In the genomic region with DNA sequence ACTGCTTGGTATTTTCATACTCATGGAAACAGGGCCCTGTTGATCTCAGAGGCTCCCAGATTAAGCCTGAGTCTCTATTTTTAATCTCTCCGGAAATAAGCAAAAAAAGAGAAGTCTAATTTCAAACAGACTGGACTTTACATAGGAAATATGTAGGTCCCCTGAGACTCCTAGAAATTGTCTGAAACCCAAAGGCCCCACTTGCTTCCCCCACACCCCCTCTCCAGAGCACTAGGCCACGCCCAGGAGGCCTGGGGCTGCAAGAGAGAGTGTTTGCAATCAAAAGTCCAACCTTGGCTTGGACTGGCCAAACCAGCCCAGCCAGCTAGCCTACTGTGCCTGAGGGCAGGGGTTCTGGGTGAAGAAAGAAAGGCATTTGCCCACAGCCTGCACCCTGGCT, we compare ENCODE assay signal across 9 mouse cellular contexts.
DNase-seq lines count a peak whose midpoint lies in the region; ATAC-seq lines count a peak whose summit lies in the region.
"Had no signal": no experiment of that assay in that cellular context is flagged by ENCODE, and none has a peak within 500 bp of the region (broad histone marks: within the 10 kb centered on the region; RNA-seq: fewer than 3 reads in every experiment).

No protein-coding gene starts in this region.

- no peak for ATAC-seq in midbrain, embryonic 16.5 days
- no peak for ATAC-seq in midbrain, embryonic 11.5 days (ENCODE audit: low FRiP score)
- ATAC-seq in heart, embryonic 15.5 days (replicated peaks; ENCODE audit: insufficient number of reproducible peaks, insufficient read depth, low FRiP score, low read depth), result no peak
- no peak for ATAC-seq in forebrain, embryonic 15.5 days (replicated peaks)

- H3K9ac ChIP-seq in midbrain, embryonic 16.5 days (ENCODE audit: low read depth, low read length), result no peak overlapping the region
- H3K9ac ChIP-seq in midbrain, embryonic 11.5 days (ENCODE audit: low read length), result no peak overlapping the region
- H3K9ac ChIP-seq in heart, embryonic 15.5 days, result no peak overlapping the region
- no peak overlapping the region for H3K9ac ChIP-seq in forebrain, embryonic 15.5 days (replicated peaks)

- H3K36me3 ChIP-seq in midbrain, embryonic 16.5 days (ENCODE audit: control insufficient read depth, insufficient read depth, low read length), result no peaks in the 10 kb centered on the region
- H3K36me3 ChIP-seq in midbrain, embryonic 11.5 days (ENCODE audit: control insufficient read depth, insufficient read depth, low read length), result no peaks in the 10 kb centered on the region
- H3K36me3 ChIP-seq in heart, embryonic 15.5 days, result no peaks in the 10 kb centered on the region
- H3K36me3 ChIP-seq in forebrain, embryonic 15.5 days, result no peaks in the 10 kb centered on the region

- no peak overlapping the region for H3K4me3 ChIP-seq in midbrain, embryonic 16.5 days (ENCODE audit: low read depth, low read length)
- H3K4me3 ChIP-seq in midbrain, embryonic 11.5 days (ENCODE audit: low read depth, low read length), result no peak overlapping the region
- no peak overlapping the region for H3K4me3 ChIP-seq in heart, embryonic 15.5 days
- no peak overlapping the region for H3K4me3 ChIP-seq in forebrain, embryonic 15.5 days
- H3K4me3 ChIP-seq: megakaryocyte, embryonic 14.5 days had no signal

- WGBS in midbrain, embryonic 16.5 days, result 74% methylated on average over 2 of the region's 2 CpGs
- WGBS in midbrain, embryonic 11.5 days, result 69% methylated on average over 2 of the region's 2 CpGs
- 44% methylated on average over 2 of the region's 2 CpGs for WGBS in heart, embryonic 15.5 days
- 62% methylated on average over 2 of the region's 2 CpGs for WGBS in forebrain, embryonic 15.5 days

- no peaks in the 10 kb centered on the region for H3K27me3 ChIP-seq in midbrain, embryonic 16.5 days (ENCODE audit: control insufficient read depth, insufficient read depth, low read depth, low read length)
- H3K27me3 ChIP-seq in midbrain, embryonic 11.5 days (ENCODE audit: control insufficient read depth, insufficient read depth, low read length), result no peaks in the 10 kb centered on the region
- no peaks in the 10 kb centered on the region for H3K27me3 ChIP-seq in heart, embryonic 15.5 days
- no peaks in the 10 kb centered on the region for H3K27me3 ChIP-seq in forebrain, embryonic 15.5 days

- H3K4me2 ChIP-seq in midbrain, embryonic 16.5 days (ENCODE audit: low read length), result no peak overlapping the region
- H3K4me2 ChIP-seq in midbrain, embryonic 11.5 days, result no peak overlapping the region
- H3K4me2 ChIP-seq in heart, embryonic 15.5 days, result no peak overlapping the region
- H3K4me2 ChIP-seq in forebrain, embryonic 15.5 days (replicated peaks), result no peak overlapping the region

- no peak for DNase-seq in midbrain, embryonic 11.5 days (ENCODE audit: low spot score, missing footprints)
- DNase-seq in kidney, postnatal 25 days, result peak; percentile 74 to 87
- peak; percentile 67 for DNase-seq in spleen, adult 18-20 months
- no peak for DNase-seq in layer of hippocampus, adult 11-12 months (ENCODE audit: low spot score)
- DNase-seq in ovary, postnatal 10 days (ENCODE audit: low spot score), result no peak

- peak overlapping the region; percentile 19; the same call in 1 of the 2 replicates for H3K27ac ChIP-seq in midbrain, embryonic 16.5 days (ENCODE audit: low read length)
- H3K27ac ChIP-seq in midbrain, embryonic 11.5 days (ENCODE audit: low read depth, low read length), result no peak overlapping the region
- peak overlapping the region; percentile 52 for H3K27ac ChIP-seq in heart, embryonic 15.5 days
- H3K27ac ChIP-seq in forebrain, embryonic 15.5 days (replicated peaks), result no peak overlapping the region

- no peaks in the 10 kb centered on the region for H3K4me1 ChIP-seq in midbrain, embryonic 16.5 days (ENCODE audit: control insufficient read depth, insufficient read depth, low read length)
- no peaks in the 10 kb centered on the region for H3K4me1 ChIP-seq in midbrain, embryonic 11.5 days (ENCODE audit: control insufficient read depth, insufficient read depth, low read length)
- H3K4me1 ChIP-seq in heart, embryonic 15.5 days (replicated peaks), result peaks cover 45% of the 10 kb centered on the region
- no peaks in the 10 kb centered on the region; the same call in 1 of the 2 replicates for H3K4me1 ChIP-seq in forebrain, embryonic 15.5 days

- no peaks in the 10 kb centered on the region for H3K9me3 ChIP-seq in midbrain, embryonic 16.5 days (replicated peaks; ENCODE audit: control insufficient read depth, low read length, poor library complexity, severe bottlenecking)
- no peaks in the 10 kb centered on the region for H3K9me3 ChIP-seq in midbrain, embryonic 11.5 days (ENCODE audit: control insufficient read depth, low read length)
- no peaks in the 10 kb centered on the region for H3K9me3 ChIP-seq in heart, embryonic 15.5 days (replicated peaks)
- no peaks in the 10 kb centered on the region for H3K9me3 ChIP-seq in forebrain, embryonic 15.5 days
- H3K9me3 ChIP-seq: megakaryocyte, embryonic 14.5 days had no signal

Comparison
In these comparisons a context has a peak if more than half of its experiments do, and no peak if none do; other contexts are left out.
1. H3K27ac ChIP-seq: peak in midbrain, embryonic 16.5 days (single experiment) and heart, embryonic 15.5 days (single experiment); none in midbrain, embryonic 11.5 days (single experiment) and forebrain, embryonic 15.5 days (single experiment).
2. DNase-seq: peak in kidney, postnatal 25 days (2 of 2) and spleen, adult 18-20 months (2 of 2); none in midbrain, embryonic 11.5 days (single experiment), layer of hippocampus, adult 11-12 months (single experiment) and ovary, postnatal 10 days (single experiment).